Mouse (Mus musculus): ENCODE data around the gene Zbtb20. TPM values are rescaled to one million over a fixed set of nuclear protein-coding genes. Genes with fewer than 3 reads are reported as not detected.

Zbtb20 gene
- total and polyA plus RNA-seq, 3 experiments, result 1.8 to 18.1 (median 6.6) TPM

DNA sequence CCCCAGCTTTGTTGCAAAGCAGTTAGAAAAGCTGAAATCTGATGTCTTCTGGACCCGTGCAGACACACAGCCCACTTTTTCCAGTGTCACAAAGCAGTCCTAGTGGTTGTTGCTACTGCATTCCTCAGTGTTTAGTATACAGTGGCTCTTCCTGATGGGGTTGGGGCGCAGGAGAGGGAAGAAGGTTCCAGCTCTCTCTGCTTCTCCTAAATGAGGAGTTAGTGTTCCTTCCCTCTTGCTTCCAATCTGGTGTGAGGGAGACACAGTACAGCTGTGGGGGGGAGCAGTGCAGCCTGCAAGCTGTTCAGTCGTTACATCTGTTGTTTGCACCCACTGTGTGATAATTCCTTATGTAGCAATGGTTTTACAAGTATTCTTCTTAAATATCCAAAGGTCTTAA lies 415.7 kb downstream of the Zbtb20 start:
- Histone ChIP-seq H3K36me3 (replicated peaks) (no peaks in the 10 kb centered on the region), H3K27me3 (ENCODE audit: insufficient read depth, low read length) (no peaks in the 10 kb centered on the region), H3K4me1 (ENCODE audit: insufficient read depth, low read depth, low read length) (no peaks in the 10 kb centered on the region), H3K9me3 (replicated peaks) (no peaks in the 10 kb centered on the region), H3K4me3 (ENCODE audit: low read depth, low read length) (no peak overlapping the region)
- no peak for DNase-seq (ENCODE audit: low spot score)
- ATAC-seq (ENCODE audit: extremely low read depth, insufficient number of reproducible peaks, low FRiP score, poor library complexity, severe bottlenecking), result no peak
- no peak for TF ChIP-seq TAL1 (conservative IDR thresholded peaks at IDR 0.05; ENCODE audit: low read depth, low read length)
- no peak for TF ChIP-seq GATA1 (IDR thresholded peaks at IDR 0.05; ENCODE audit: borderline replicate concordance, low read length)
- no peak for TF ChIP-seq CTCF (IDR thresholded peaks at IDR 0.05; ENCODE audit: low read depth, low read length)

DNA sequence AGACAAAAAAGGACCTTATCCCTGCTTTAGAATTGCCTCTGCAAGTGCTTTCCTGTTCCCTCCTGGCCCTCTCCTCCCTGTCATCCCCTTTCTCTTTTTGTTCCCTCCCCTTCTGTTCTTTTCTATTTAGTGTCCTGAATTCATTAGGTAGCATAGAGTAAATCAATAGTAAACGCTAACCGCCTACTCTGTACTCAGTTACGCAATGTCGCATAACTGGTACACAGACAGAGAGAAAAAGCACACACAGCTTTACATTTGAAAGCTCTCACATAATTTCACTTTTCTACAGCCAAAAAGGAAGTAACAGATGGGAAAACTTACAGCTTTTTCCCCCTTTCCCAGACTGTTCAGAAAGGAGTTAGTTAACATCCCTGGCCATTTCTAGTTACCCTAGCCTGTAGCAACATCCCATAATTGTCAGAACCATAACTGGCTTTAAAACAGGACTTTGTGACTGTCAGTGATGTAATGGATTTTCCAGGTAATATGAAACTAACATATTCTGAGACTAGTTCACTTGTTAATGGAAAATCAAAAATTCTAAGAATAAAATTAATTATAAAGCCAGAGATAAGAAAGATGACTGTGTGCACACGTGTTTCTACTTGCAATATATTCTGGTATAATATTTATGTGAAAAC lies 422.4 kb downstream of the Zbtb20 start:
- H3K4me3 ChIP-seq (ENCODE audit: low read depth, low read length), result no peak overlapping the region
- H3K27me3 ChIP-seq (ENCODE audit: insufficient read depth, low read length), result no peaks in the 10 kb centered on the region
- no peaks in the 10 kb centered on the region for H3K4me1 ChIP-seq (ENCODE audit: insufficient read depth, low read depth, low read length)
- H3K36me3 ChIP-seq (replicated peaks), result no peaks in the 10 kb centered on the region
- ATAC-seq (ENCODE audit: extremely low read depth, insufficient number of reproducible peaks, low FRiP score, poor library complexity, severe bottlenecking), result no peak
- no peaks in the 10 kb centered on the region for H3K9me3 ChIP-seq (replicated peaks)
- TF ChIP-seq GATA1 (IDR thresholded peaks at IDR 0.05; ENCODE audit: borderline replicate concordance, low read length), result no peak
- TF ChIP-seq GATA2 (IDR thresholded peaks at IDR 0.05; ENCODE audit: borderline replicate concordance, low read depth, low read length), result no peak
- no peak for TF ChIP-seq CTCF (IDR thresholded peaks at IDR 0.05; ENCODE audit: low read depth, low read length)
- TF ChIP-seq TAL1 (conservative IDR thresholded peaks at IDR 0.05; ENCODE audit: low read depth, low read length), result no peak
- no peak for TF ChIP-seq POLR2AphosphoS5 (IDR thresholded peaks at IDR 0.05; ENCODE audit: insufficient replicate concordance, low read depth, low read length)
- DNase-seq (ENCODE audit: low spot score), result no peak

DNA sequence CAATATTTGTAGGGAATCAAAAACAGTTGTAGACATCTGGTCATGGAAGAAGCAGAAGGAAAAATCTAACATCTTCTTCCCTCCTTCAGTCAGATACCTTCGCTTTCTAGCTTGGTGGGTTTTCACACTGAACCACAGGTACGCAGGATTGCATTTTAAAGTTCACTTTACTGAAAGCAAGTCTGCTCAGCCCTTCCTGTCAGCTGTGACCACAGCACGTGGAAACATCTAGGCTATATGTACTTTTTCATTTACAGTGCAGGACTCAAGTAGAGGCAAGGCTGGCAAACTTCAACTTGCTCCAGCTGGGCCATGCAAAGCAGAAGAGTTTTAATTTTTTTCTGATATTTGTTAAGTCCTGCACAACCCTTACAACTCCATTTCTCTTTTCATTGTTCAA lies 424.7 kb downstream of the Zbtb20 start:
- Histone ChIP-seq H3K27me3 (ENCODE audit: insufficient read depth, low read length) (no peaks in the 10 kb centered on the region), H3K9me3 (replicated peaks) (no peaks in the 10 kb centered on the region), H3K36me3 (replicated peaks) (no peaks in the 10 kb centered on the region), H3K4me3 (ENCODE audit: low read depth, low read length) (no peak overlapping the region), H3K4me1 (ENCODE audit: insufficient read depth, low read depth, low read length) (no peaks in the 10 kb centered on the region)
- DNase-seq (ENCODE audit: low spot score), result no peak
- no peak for ATAC-seq (ENCODE audit: extremely low read depth, insufficient number of reproducible peaks, low FRiP score, poor library complexity, severe bottlenecking)
- TF ChIP-seq GATA2 (IDR thresholded peaks at IDR 0.05; ENCODE audit: borderline replicate concordance, low read depth, low read length) (no peak), POLR2AphosphoS5 (IDR thresholded peaks at IDR 0.05; ENCODE audit: insufficient replicate concordance, low read depth, low read length) (no peak)

DNA sequence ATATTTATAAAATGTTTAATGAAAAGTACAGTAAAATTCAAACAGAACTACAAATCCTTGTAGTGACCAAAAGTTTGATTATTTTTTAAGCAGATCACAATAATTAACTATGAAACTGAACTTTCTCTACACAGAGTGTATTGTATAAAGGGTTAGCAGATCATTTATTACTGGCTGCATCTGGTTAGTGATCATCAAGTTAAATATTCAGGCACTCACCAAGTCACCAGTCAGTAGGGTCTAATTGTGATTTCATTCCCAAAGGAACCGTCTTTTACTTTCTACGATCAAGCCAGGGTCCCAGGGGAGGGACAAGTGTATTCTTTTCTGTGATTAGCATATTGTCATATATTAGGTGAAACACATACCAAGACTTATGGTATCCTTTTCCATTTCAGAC lies 426.5 kb downstream of the Zbtb20 start:
- no peak overlapping the region for H3K4me3 ChIP-seq (ENCODE audit: low read depth, low read length)
- H3K36me3 ChIP-seq (replicated peaks), result no peaks in the 10 kb centered on the region
- no peaks in the 10 kb centered on the region for H3K4me1 ChIP-seq (ENCODE audit: insufficient read depth, low read depth, low read length)
- no peaks in the 10 kb centered on the region for H3K9me3 ChIP-seq (replicated peaks)
- TF ChIP-seq GATA2 (IDR thresholded peaks at IDR 0.05; ENCODE audit: borderline replicate concordance, low read depth, low read length) (no peak), POLR2AphosphoS5 (IDR thresholded peaks at IDR 0.05; ENCODE audit: insufficient replicate concordance, low read depth, low read length) (no peak), TAL1 (conservative IDR thresholded peaks at IDR 0.05; ENCODE audit: low read depth, low read length) (no peak), GATA1 (IDR thresholded peaks at IDR 0.05; ENCODE audit: borderline replicate concordance, low read length) (no peak)
- no peak for DNase-seq (ENCODE audit: low spot score)
- no peak for ATAC-seq (ENCODE audit: extremely low read depth, insufficient number of reproducible peaks, low FRiP score, poor library complexity, severe bottlenecking)
- no peaks in the 10 kb centered on the region for H3K27me3 ChIP-seq (ENCODE audit: insufficient read depth, low read length)

DNA sequence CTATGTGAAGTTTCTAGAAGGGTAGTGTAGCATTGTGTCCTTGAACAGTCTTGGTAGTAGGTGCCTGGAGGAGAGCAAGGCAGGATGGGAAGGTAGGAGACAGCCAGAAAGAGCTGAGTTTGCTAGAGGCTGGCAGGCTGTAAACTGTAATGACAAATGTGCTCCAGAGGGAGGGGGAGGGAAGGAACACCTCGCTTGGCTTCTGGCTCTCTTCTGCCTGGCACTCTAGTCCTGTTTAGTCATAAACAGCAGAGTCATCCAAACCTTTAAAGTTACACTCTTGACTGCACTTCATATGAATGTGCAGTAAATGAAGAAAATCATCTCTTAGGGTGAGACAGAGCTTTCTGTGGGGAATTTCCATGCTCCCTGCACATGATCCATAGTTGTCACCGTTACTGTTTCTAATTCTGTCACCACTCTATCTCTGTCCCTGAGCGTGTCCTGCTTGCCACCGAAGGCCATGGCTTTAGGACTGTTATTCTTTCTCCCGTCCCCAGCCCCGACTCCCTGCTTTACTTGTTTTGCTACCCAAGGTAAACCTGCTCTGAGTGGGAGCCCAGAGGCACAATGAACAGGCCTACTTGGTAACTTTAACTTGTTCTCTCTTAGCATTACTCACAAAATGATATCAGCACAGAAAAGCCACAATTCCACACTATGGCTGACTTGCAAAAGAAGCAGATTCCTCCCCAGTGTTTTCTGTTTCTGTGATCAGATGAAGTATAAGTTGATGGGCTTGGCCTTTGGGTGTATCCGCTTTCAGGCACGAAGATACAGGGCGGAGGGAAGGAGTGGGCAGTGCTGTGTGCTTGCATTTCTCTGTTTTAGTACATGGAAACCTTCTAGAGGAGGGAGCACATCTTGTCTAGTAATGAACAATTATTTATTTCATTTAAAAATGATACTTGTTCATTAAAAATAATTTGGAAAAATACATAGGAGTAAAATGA lies 427.8 kb downstream of the Zbtb20 start:
- no peak for ATAC-seq (ENCODE audit: extremely low read depth, insufficient number of reproducible peaks, low FRiP score, poor library complexity, severe bottlenecking)
- no peak for DNase-seq (ENCODE audit: low spot score)

DNA sequence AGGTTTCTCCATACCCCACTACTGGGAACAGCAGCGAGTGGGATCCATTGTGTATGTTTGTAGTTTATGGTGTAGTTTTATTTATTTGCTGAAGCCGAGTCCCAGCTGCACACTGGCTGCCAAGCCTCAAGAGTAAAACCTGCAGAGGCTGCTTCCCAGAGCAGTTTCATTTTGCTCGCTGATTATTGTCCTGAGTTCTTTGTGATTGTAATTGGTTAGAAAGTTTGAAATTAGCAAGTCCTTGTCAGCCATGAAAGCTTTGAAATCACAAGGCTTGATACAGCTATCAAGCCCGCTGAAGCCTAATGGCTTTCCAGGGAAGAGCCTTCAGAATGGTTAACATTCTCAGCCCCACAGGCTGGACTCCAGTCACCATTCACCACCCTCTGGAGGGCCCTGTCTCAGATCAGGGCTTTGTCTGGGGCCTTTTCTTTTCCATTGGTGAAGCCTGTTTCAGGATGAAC lies 434.3 kb downstream of the Zbtb20 start:
- DNase-seq (ENCODE audit: low spot score), result no peak

More for the DNA sequence above, 427.8 kb downstream of the Zbtb20 start:
- Histone ChIP-seq H3K27me3 (ENCODE audit: insufficient read depth, low read length) (no peaks in the 10 kb centered on the region), H3K4me1 (ENCODE audit: insufficient read depth, low read depth, low read length) (no peaks in the 10 kb centered on the region), H3K9me3 (replicated peaks) (no peaks in the 10 kb centered on the region), H3K4me3 (ENCODE audit: low read depth, low read length) (no peak overlapping the region), H3K36me3 (replicated peaks) (no peaks in the 10 kb centered on the region)
- TF ChIP-seq CTCF (IDR thresholded peaks at IDR 0.05; ENCODE audit: low read depth, low read length) (no peak), GATA1 (IDR thresholded peaks at IDR 0.05; ENCODE audit: borderline replicate concordance, low read length) (no peak), GATA2 (IDR thresholded peaks at IDR 0.05; ENCODE audit: borderline replicate concordance, low read depth, low read length) (no peak), POLR2AphosphoS5 (IDR thresholded peaks at IDR 0.05; ENCODE audit: insufficient replicate concordance, low read depth, low read length) (no peak), TAL1 (conservative IDR thresholded peaks at IDR 0.05; ENCODE audit: low read depth, low read length) (no peak)

More for the DNA sequence above, 434.3 kb downstream of the Zbtb20 start:
- no peak for ATAC-seq (ENCODE audit: extremely low read depth, insufficient number of reproducible peaks, low FRiP score, poor library complexity, severe bottlenecking)
- H3K4me1 ChIP-seq (ENCODE audit: insufficient read depth, low read depth, low read length), result no peaks in the 10 kb centered on the region
- H3K27me3 ChIP-seq (ENCODE audit: insufficient read depth, low read length), result no peaks in the 10 kb centered on the region
- H3K4me3 ChIP-seq (ENCODE audit: low read depth, low read length), result no peak overlapping the region
- TF ChIP-seq POLR2AphosphoS5 (IDR thresholded peaks at IDR 0.05; ENCODE audit: insufficient replicate concordance, low read depth, low read length), result no peak
- no peak for TF ChIP-seq CTCF (IDR thresholded peaks at IDR 0.05; ENCODE audit: low read depth, low read length)
- no peak for TF ChIP-seq TAL1 (conservative IDR thresholded peaks at IDR 0.05; ENCODE audit: low read depth, low read length)
- TF ChIP-seq GATA2 (IDR thresholded peaks at IDR 0.05; ENCODE audit: borderline replicate concordance, low read depth, low read length), result no peak
- TF ChIP-seq GATA1 (IDR thresholded peaks at IDR 0.05; ENCODE audit: borderline replicate concordance, low read length), result no peak
- H3K36me3 ChIP-seq (replicated peaks), result no peaks in the 10 kb centered on the region
- no peaks in the 10 kb centered on the region for H3K9me3 ChIP-seq (replicated peaks)

Measured in G1E (cell line).